Mouse (Mus musculus) neural tube, embryonic 14.5 days (tissue): ENCODE results near the gene Fndc10. TPM values are rescaled to one million over a fixed set of nuclear protein-coding genes. Genes with fewer than 3 reads are reported as not detected.
"Not testable (repeated sequence)": the region's sequence is repeated elsewhere in the genome, so short reads cannot be mapped to it uniquely, and the experiment has no call there.

Source experiments
- ATAC-seq: fragments of 200-750 bp; cut with Nextera tagmentation; 2 replicates; pipeline ENCODE4 v1.8.0; 2017; ENCODE audit warnings: low read depth, mild to moderate bottlenecking, moderate TSS enrichment, moderate library complexity
- H3K27ac ChIP-seq: fragments of 300-500 bp; sonication (generic); 2 replicates; pipeline ENCODE4 v1.5.1; 2014; ENCODE audit warnings: low read depth, mild to moderate bottlenecking, control low read depth, low read length, moderate library complexity, mixed read lengths
- H3K27me3 ChIP-seq: fragments of 300-500 bp; sonication (generic); 2 replicates; pipeline ENCODE4 v1.6.1; 2014; ENCODE audit warnings: low read length; ENCODE audit not compliant: control insufficient read depth, insufficient read depth
- H3K36me3 ChIP-seq: fragments of 300-500 bp; sonication (generic); 2 replicates; pipeline ENCODE4 v1.6.1; 2014; ENCODE audit warnings: low read length, mixed read lengths; ENCODE audit not compliant: control insufficient read depth, insufficient read depth
- H3K4me1 ChIP-seq: fragments of 300-500 bp; sonication (generic); 2 replicates; pipeline ENCODE4 v1.6.1; 2014; ENCODE audit warnings: low read length; ENCODE audit not compliant: control insufficient read depth, insufficient read depth
- H3K4me2 ChIP-seq: fragments of 300-500 bp; sonication (generic); 2 replicates; pipeline ENCODE4 v1.6.1; 2014; ENCODE audit warnings: mild to moderate bottlenecking, low read depth, low read length, control low read depth
- H3K4me3 ChIP-seq: fragments of 300-500 bp; sonication (generic); 2 replicates; pipeline ENCODE4 v1.5.1; 2014; ENCODE audit warnings: low read depth, low read length, control low read depth, mixed read lengths
- H3K9ac ChIP-seq: fragments of 300-500 bp; sonication (generic); replicated peaks from 2 replicates; pipeline ENCODE4 v1.6.1; 2014; ENCODE audit warnings: low read depth, mild to moderate bottlenecking, control low read depth, low read length, mixed read lengths
- H3K9me3 ChIP-seq: fragments of 300-500 bp; sonication (generic); 2 replicates; pipeline ENCODE4 v1.6.1; 2016; ENCODE audit warnings: low read length; ENCODE audit not compliant: control insufficient read depth
- WGBS: fragments of 180-500 bp; shearing (Covaris S2); extraction: QIAGEN DNeasy Blood & Tissue Kit; methylation state at CpG from one replicate; pipeline ENCODE4 v1.1.7; 2014; 5-methylcytosine and 5-hydroxymethylcytosine counted together
- polyA plus RNA-seq: library from polyadenylated mRNA; unstranded; fragments of >200 nt; fragmentation: Nextera tagmentation; extraction: Ambion mirVana; gene quantifications from 2 replicates; pipeline ENCODE4 v1.2.1, GENCODE M21; 2014

Fndc10 gene
- polyA plus RNA-seq, 1 experiment from 2014 or later = 10.4 TPM

- WGBS = 64% methylated on average over 4 of the region's 4 CpGs
Observed at GRCm38 (mm10) chr4:155670236-155670635, 23.9 kb upstream of the Fndc10 start.

GRCm38 (mm10) chr4:155672082-155672481 is 22.1 kb upstream of the Fndc10 start:
- Histone ChIP-seq H3K27ac (no peak overlapping the region), H3K36me3 (no peaks in the 10 kb centered on the region), H3K9me3 (no peaks in the 10 kb centered on the region), H3K4me2 (no peak overlapping the region), H3K4me3 (no peak overlapping the region), H3K4me1 (0 out of 2 replicates have a peak, but pooled peaks cover 4% of the 10 kb centered on the region), H3K27me3 (no peaks in the 10 kb centered on the region), H3K9ac (no peak overlapping the region)
- no peak for ATAC-seq
- 65% methylated on average over 2 of the region's 2 CpGs for WGBS

More at GRCm38 (mm10) chr4:155670236-155670635, 23.9 kb upstream of the Fndc10 start:
- H3K27me3 ChIP-seq, ATAC-seq, H3K4me1 ChIP-seq, H3K27ac ChIP-seq, H3K36me3 ChIP-seq, H3K4me3 ChIP-seq, H3K9me3 ChIP-seq, H3K4me2 ChIP-seq, H3K9ac ChIP-seq: not testable (repeated sequence)

DNA sequence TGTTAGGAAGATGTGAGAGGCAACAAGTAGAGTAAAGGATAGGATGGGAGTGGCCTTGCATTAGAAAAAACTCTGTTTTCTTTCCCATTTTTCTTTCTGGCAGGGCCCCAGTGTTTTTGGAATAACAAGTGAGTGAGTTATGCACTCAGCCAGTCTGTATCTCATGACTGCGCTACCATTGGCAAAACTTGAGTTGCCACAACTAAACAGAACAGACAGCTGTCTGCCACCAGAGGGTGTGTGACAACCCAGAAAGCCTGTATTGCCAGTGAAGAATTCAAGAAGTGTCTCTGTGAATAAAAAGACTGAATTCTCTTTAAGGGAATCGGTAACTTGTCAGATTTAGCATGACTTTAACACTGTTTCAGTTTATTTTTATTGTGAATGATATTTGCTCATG is 18.2 kb upstream of the Fndc10 start:
- ATAC-seq = no peak
- Histone ChIP-seq H3K27me3 (no peaks in the 10 kb centered on the region), H3K4me3 (no peak overlapping the region), H3K9me3 (no peaks in the 10 kb centered on the region), H3K27ac (no peak overlapping the region), H3K4me1 (no peaks in the 10 kb centered on the region), H3K4me2 (no peak overlapping the region), H3K36me3 (no peaks in the 10 kb centered on the region), H3K9ac (no peak overlapping the region)
- WGBS = 88% methylated on average over 2 of the region's 2 CpGs

DNA sequence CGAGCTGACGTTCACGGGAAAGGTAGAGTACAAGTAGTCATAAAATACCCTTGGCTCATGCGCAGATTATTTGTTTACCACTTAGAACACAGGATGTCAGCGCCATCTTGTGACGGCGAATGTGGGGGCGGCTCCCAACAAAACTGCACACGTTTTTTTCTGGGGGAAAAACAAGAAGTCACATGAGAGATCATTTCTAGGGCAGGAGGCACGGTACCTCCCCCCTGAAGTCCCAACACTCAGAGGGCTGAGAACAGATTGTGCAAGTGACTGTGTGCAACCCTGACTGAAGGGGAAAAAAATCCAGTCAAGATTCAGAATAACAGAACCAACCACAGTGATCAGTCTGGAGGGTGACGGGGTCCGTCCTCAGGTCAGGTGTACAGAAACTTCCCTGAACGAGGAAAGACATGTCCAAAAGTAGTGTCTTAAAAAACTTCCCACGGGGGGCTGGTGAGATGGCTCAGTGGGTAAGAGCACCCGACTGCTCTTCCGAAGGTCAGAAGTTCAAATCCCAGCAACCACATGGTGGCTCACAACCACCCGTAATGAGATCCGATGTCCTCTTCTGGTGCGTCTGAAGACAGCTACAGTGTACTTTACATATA is 10.4 kb upstream of the Fndc10 start:
- not testable (repeated sequence) for H3K27me3 ChIP-seq, H3K27ac ChIP-seq, H3K4me3 ChIP-seq, H3K4me2 ChIP-seq, H3K9ac ChIP-seq, H3K9me3 ChIP-seq, ATAC-seq, H3K36me3 ChIP-seq, H3K4me1 ChIP-seq
- WGBS = 88% methylated on average over 16 of the region's 19 CpGs

GRCm38 (mm10) chr4:155687764-155688163 is 6.4 kb upstream of the Fndc10 start:
- H3K27me3 ChIP-seq, H3K27ac ChIP-seq, H3K36me3 ChIP-seq, H3K9me3 ChIP-seq, H3K4me2 ChIP-seq, H3K4me1 ChIP-seq, ATAC-seq, H3K9ac ChIP-seq, H3K4me3 ChIP-seq: not testable (repeated sequence)
- 89% methylated on average over 4 of the region's 4 CpGs for WGBS

- H3K36me3 ChIP-seq = no peaks in the 10 kb centered on the region
- no peak for ATAC-seq
- WGBS = 88% methylated on average over 12 of the region's 12 CpGs
- H3K27me3 ChIP-seq = no peaks in the 10 kb centered on the region
- no peak overlapping the region for H3K4me2 ChIP-seq
- H3K27ac ChIP-seq = no peak overlapping the region
- peaks cover 7% of the 10 kb centered on the region for H3K4me1 ChIP-seq
- H3K9ac ChIP-seq = no peak overlapping the region
- no peaks in the 10 kb centered on the region for H3K9me3 ChIP-seq
- H3K4me3 ChIP-seq = no peak overlapping the region
Observed at GRCm38 (mm10) chr4:155690571-155691375, 3.4 kb upstream of the Fndc10 start.

DNA sequence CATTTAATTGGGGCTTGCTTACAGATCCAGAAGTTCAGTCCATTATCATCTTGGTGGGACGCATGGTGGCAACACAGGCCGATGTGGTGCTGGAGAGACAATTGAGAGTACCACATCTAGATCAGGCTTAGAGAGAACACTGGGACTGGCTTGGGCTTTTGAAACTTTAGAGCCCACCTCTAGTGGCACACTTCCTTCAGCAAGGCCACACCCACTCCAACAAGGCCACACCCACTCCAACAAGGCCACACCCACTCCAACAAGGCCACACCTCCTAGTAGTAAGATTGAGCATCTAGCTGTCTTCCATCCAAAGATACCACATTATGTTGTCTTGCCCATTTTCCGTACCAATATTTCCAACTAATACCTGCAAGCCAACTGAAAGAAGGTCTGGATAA is 1.7 kb upstream of the Fndc10 start:
- Histone ChIP-seq H3K4me3 (no peak overlapping the region), H3K9ac (no peak overlapping the region), H3K4me1 (peaks cover 14% of the 10 kb centered on the region), H3K9me3 (no peaks in the 10 kb centered on the region), H3K4me2 (no peak overlapping the region), H3K27me3 (no peaks in the 10 kb centered on the region), H3K36me3 (no peaks in the 10 kb centered on the region), H3K27ac (no peak overlapping the region)
- no peak for ATAC-seq
- 96% methylated on average over 3 of the region's 3 CpGs for WGBS

GRCm38 (mm10) chr4:155694482-155695401 is 600 bp downstream of the Fndc10 start:
- Histone ChIP-seq H3K27me3 (no peaks in the 10 kb centered on the region), H3K27ac (peak overlapping the region; percentile 92), H3K9me3 (no peaks in the 10 kb centered on the region), H3K4me2 (peak overlapping the region; percentile 67), H3K4me1 (peaks cover 14% of the 10 kb centered on the region), H3K36me3 (no peaks in the 10 kb centered on the region), H3K9ac (peak overlapping the region; percentile 88), H3K4me3 (peak overlapping the region; percentile 61)
- WGBS = under 1% methylated on average over 76 of the region's 92 CpGs
- peak; percentile 89 for ATAC-seq
